Mouse (Mus musculus): ENCODE data around the gene Pipox. TPM values are rescaled to one million over a fixed set of nuclear protein-coding genes. Genes with fewer than 3 reads are reported as not detected.

The Pipox gene
- polyA plus RNA-seq, 1 experiment from 2014 or later, result 10.1 TPM

DNA sequence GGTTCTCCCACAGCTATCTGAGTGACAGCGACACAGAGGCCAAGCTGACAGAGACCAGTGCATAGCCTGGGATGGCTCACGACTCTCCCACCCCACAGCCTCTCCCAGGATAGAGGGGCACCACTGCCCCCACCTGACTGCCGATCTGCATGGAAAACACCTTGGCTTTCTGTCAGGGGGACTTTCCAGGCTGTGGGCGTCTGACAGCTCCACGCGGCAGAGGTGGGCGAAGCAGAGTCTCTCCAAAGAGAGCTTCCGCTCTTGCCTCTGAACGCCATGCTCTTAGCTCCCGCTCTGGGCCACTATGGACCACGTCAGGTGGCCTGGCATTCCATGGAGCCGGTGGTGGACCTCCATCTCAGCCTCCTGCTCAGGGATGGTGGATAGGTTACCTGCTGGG, 29.1 kb downstream of the Pipox start:
- H3K27ac ChIP-seq (ENCODE audit: low read depth, low read length), result peak overlapping the region; percentile 59; the same call in 1 of the 2 replicates
- ATAC-seq, result no peak
- H3K9me3 ChIP-seq (replicated peaks; ENCODE audit: control insufficient read depth, low read length), result no peaks in the 10 kb centered on the region
- peaks cover 19% of the 10 kb centered on the region for H3K36me3 ChIP-seq (ENCODE audit: control insufficient read depth, insufficient read depth, low read length)
- DNase-seq (ENCODE audit: low spot score), result no peak
- WGBS, result 62% methylated on average over 12 of the region's 12 CpGs
- no peaks in the 10 kb centered on the region for H3K27me3 ChIP-seq (replicated peaks; ENCODE audit: control insufficient read depth, insufficient read depth, low read length)
- no peak overlapping the region for H3K9ac ChIP-seq (ENCODE audit: low read length)
- peaks cover 58% of the 10 kb centered on the region for H3K4me1 ChIP-seq (ENCODE audit: control insufficient read depth, insufficient read depth, low read length)
- no peak overlapping the region for H3K4me2 ChIP-seq (ENCODE audit: low read length)
- no peak overlapping the region for H3K4me3 ChIP-seq (ENCODE audit: low read depth, low read length)

DNA sequence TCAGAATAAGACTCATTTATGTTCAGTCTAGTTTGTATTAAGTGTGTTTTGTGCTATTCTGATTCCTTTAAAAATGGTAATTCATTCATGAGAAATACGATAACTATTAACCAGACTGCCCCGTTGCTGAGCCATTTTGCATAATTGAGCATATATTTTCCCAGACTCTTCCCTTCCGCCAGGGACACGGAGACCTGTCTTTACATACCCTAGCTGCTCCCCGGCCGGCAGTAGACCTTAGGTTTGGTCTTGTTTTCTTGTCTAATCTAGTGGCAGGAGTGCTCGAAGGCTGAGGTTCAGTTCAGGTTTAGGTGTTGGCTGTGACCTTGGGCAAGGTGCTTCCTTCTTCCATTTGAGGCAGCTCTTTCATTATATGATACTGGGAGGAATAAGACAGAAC, 31.0 kb downstream of the Pipox start:
- Histone ChIP-seq H3K9me3 (replicated peaks; ENCODE audit: control insufficient read depth, low read length) (no peaks in the 10 kb centered on the region), H3K27ac (ENCODE audit: low read depth, low read length) (no peak overlapping the region), H3K9ac (ENCODE audit: low read length) (no peak overlapping the region), H3K4me3 (ENCODE audit: low read depth, low read length) (no peak overlapping the region), H3K4me2 (ENCODE audit: low read length) (no peak overlapping the region), H3K27me3 (replicated peaks; ENCODE audit: control insufficient read depth, insufficient read depth, low read length) (no peaks in the 10 kb centered on the region), H3K4me1 (ENCODE audit: control insufficient read depth, insufficient read depth, low read length) (peaks cover 60% of the 10 kb centered on the region), H3K36me3 (ENCODE audit: control insufficient read depth, insufficient read depth, low read length) (peaks cover 20% of the 10 kb centered on the region)
- DNase-seq (ENCODE audit: low spot score), result no peak
- no peak for ATAC-seq
- 71% methylated on average over 7 of the region's 7 CpGs for WGBS

DNA sequence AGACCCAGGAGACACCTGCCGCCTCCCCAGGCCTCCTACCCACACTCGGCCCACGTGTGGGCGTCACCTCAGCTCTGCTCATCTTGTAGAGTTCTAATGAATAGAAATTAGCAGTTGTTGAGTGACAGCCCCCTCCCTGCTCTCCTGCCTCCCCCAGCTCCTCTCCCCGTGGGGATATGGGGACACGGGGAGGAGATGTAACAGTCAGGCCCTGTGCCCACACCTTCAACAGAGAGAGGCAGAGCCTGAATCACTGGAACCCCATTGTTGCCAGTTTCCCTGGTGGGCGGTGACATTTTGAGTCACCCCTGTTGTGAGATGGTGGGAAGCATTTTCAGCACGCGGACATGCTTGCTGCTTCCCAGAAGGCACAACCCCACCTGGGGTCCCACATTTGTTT, 32.9 kb downstream of the Pipox start:
- Histone ChIP-seq H3K4me1 (ENCODE audit: control insufficient read depth, insufficient read depth, low read length) (peaks cover 48% of the 10 kb centered on the region), H3K9me3 (replicated peaks; ENCODE audit: control insufficient read depth, low read length) (no peaks in the 10 kb centered on the region), H3K27me3 (replicated peaks; ENCODE audit: control insufficient read depth, insufficient read depth, low read length) (no peaks in the 10 kb centered on the region), H3K4me3 (ENCODE audit: low read depth, low read length) (no peak overlapping the region), H3K27ac (ENCODE audit: low read depth, low read length) (no peak overlapping the region), H3K36me3 (ENCODE audit: control insufficient read depth, insufficient read depth, low read length) (peaks cover 26% of the 10 kb centered on the region), H3K9ac (ENCODE audit: low read length) (no peak overlapping the region), H3K4me2 (ENCODE audit: low read length) (no peak overlapping the region)
- DNase-seq (ENCODE audit: low spot score) (no peak), ATAC-seq (no peak)
- WGBS, result 60% methylated on average over 9 of the region's 9 CpGs

- Histone ChIP-seq H3K4me3 (ENCODE audit: low read depth, low read length) (no peak overlapping the region), H3K4me2 (ENCODE audit: low read length) (no peak overlapping the region), H3K9me3 (replicated peaks; ENCODE audit: control insufficient read depth, low read length) (no peaks in the 10 kb centered on the region), H3K27me3 (replicated peaks; ENCODE audit: control insufficient read depth, insufficient read depth, low read length) (no peaks in the 10 kb centered on the region), H3K36me3 (ENCODE audit: control insufficient read depth, insufficient read depth, low read length) (peaks cover 25% of the 10 kb centered on the region), H3K4me1 (ENCODE audit: control insufficient read depth, insufficient read depth, low read length) (peaks cover 38% of the 10 kb centered on the region), H3K27ac (ENCODE audit: low read depth, low read length) (peak overlapping the region; percentile 80), H3K9ac (ENCODE audit: low read length) (peak overlapping the region; percentile 32; the same call in 1 of the 2 replicates)
- ATAC-seq, result peak; percentile 35; the same call in 1 of the 2 replicates
- peak; percentile 71 for DNase-seq (ENCODE audit: low spot score)
- 10% methylated on average over 9 of the region's 9 CpGs for WGBS
These were observed 35.3 kb downstream of the Pipox start for GRCm38 (mm10) chr11:77858589-77858988.

GRCm38 (mm10) chr11:77857089-77857488, 36.8 kb downstream of the Pipox start:
- Histone ChIP-seq H3K4me3 (ENCODE audit: low read depth, low read length) (no peak overlapping the region), H3K27ac (ENCODE audit: low read depth, low read length) (0 out of 2 replicates have a peak overlapping the region, but pooled peaks have one; percentile 11), H3K4me1 (ENCODE audit: control insufficient read depth, insufficient read depth, low read length) (peaks cover 35% of the 10 kb centered on the region), H3K36me3 (ENCODE audit: control insufficient read depth, insufficient read depth, low read length) (peaks cover 37% of the 10 kb centered on the region), H3K27me3 (replicated peaks; ENCODE audit: control insufficient read depth, insufficient read depth, low read length) (no peaks in the 10 kb centered on the region), H3K9ac (ENCODE audit: low read length) (no peak overlapping the region), H3K9me3 (replicated peaks; ENCODE audit: control insufficient read depth, low read length) (no peaks in the 10 kb centered on the region), H3K4me2 (ENCODE audit: low read length) (no peak overlapping the region)
- 85% methylated on average over 6 of the region's 6 CpGs for WGBS
- no peak for DNase-seq (ENCODE audit: low spot score)
- no peak for ATAC-seq

DNA sequence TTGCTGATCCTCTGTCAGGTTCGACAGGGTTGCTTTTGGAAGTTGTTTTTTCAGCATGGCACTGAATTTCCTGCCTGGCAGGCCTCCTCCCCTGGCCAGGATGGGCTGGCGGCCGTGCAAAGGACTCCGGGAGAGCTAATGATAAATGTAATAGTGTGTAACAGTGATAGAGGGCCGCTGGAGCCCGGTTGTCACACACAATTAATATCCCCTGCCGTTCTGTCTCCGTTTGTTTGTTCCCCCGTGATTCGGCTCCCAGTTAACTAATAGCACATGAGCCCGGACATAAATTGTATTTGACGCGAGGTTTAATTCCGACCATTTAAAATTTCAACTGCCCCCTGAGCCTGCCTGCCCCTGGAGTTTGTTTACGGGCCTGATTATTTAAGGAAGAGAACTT, 38.5 kb downstream of the Pipox start:
- Histone ChIP-seq H3K36me3 (ENCODE audit: control insufficient read depth, insufficient read depth, low read length) (peaks cover 40% of the 10 kb centered on the region), H3K4me3 (ENCODE audit: low read depth, low read length) (no peak overlapping the region), H3K27me3 (replicated peaks; ENCODE audit: control insufficient read depth, insufficient read depth, low read length) (no peaks in the 10 kb centered on the region), H3K27ac (ENCODE audit: low read depth, low read length) (peak overlapping the region; percentile 65), H3K4me2 (ENCODE audit: low read length) (no peak overlapping the region), H3K4me1 (ENCODE audit: control insufficient read depth, insufficient read depth, low read length) (peaks cover 36% of the 10 kb centered on the region), H3K9me3 (replicated peaks; ENCODE audit: control insufficient read depth, low read length) (no peaks in the 10 kb centered on the region), H3K9ac (ENCODE audit: low read length) (peak overlapping the region; percentile 38; the same call in 1 of the 2 replicates)
- WGBS, result 48% methylated on average over 15 of the region's 15 CpGs
- no peak for DNase-seq (ENCODE audit: low spot score)
- no peak for ATAC-seq

- WGBS, result 65% methylated on average over 3 of the region's 3 CpGs
- peaks cover 39% of the 10 kb centered on the region for H3K36me3 ChIP-seq (ENCODE audit: control insufficient read depth, insufficient read depth, low read length)
These were observed 39.3 kb downstream of the Pipox start for GRCm38 (mm10) chr11:77854641-77855040.

DNA sequence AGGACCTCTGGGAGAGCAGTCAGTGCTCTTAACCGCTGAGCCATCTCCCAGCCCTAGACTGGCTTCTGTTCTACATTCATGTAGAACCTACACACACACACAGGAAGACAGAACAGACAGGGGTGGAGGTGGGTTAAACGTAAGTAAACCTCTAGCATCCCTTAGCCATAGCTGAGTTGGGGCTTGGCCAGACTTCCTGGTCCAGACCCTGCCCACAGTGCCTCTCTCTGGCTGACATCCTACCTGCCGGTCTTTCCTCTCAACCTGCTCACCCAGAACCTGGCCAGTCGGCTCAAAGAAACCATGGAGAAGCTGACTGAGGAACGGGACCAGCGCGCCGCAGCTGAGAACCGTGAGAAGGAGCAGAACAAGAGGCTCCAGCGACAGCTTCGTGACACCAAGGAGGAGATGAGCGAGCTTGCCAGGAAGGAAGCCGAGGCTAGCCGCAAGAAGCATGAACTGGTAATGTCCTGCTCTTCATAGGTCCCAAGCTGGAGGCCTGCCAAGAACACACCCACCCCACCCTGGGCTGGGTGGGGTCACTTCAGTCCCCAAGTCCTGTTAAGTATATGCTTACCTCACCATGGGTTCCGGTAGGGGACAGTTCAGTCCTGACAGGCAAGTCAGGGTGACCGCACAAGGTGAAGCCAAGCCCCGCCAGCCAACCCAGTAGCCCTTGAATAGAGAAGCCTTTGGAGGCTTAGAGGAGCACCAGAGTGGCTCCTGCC, 40.8 kb downstream of the Pipox start:
- no peaks in the 10 kb centered on the region for H3K27me3 ChIP-seq (replicated peaks; ENCODE audit: control insufficient read depth, insufficient read depth, low read length)
- H3K9me3 ChIP-seq (replicated peaks; ENCODE audit: control insufficient read depth, low read length), result no peaks in the 10 kb centered on the region
- ATAC-seq (no peak), DNase-seq (ENCODE audit: low spot score) (no peak)
- H3K4me1 ChIP-seq (ENCODE audit: control insufficient read depth, insufficient read depth, low read length), result peaks cover 40% of the 10 kb centered on the region
- peaks cover 46% of the 10 kb centered on the region for H3K36me3 ChIP-seq (ENCODE audit: control insufficient read depth, insufficient read depth, low read length)
- H3K27ac ChIP-seq (ENCODE audit: low read depth, low read length), result no peak overlapping the region
- H3K9ac ChIP-seq (ENCODE audit: low read length), result no peak overlapping the region
- H3K4me3 ChIP-seq (ENCODE audit: low read depth, low read length), result no peak overlapping the region
- 94% methylated on average over 17 of the region's 17 CpGs for WGBS
- H3K4me2 ChIP-seq (ENCODE audit: low read length), result no peak overlapping the region

More at GRCm38 (mm10) chr11:77854641-77855040, 39.3 kb downstream of the Pipox start:
- Histone ChIP-seq H3K4me2 (ENCODE audit: low read length) (no peak overlapping the region), H3K27me3 (replicated peaks; ENCODE audit: control insufficient read depth, insufficient read depth, low read length) (no peaks in the 10 kb centered on the region), H3K27ac (ENCODE audit: low read depth, low read length) (peak overlapping the region; percentile 65), H3K9ac (ENCODE audit: low read length) (no peak overlapping the region; the same call in 1 of the 2 replicates), H3K4me3 (ENCODE audit: low read depth, low read length) (no peak overlapping the region), H3K4me1 (ENCODE audit: control insufficient read depth, insufficient read depth, low read length) (peaks cover 39% of the 10 kb centered on the region), H3K9me3 (replicated peaks; ENCODE audit: control insufficient read depth, low read length) (no peaks in the 10 kb centered on the region)
- ATAC-seq (no peak), DNase-seq (ENCODE audit: low spot score) (no peak)

DNA sequence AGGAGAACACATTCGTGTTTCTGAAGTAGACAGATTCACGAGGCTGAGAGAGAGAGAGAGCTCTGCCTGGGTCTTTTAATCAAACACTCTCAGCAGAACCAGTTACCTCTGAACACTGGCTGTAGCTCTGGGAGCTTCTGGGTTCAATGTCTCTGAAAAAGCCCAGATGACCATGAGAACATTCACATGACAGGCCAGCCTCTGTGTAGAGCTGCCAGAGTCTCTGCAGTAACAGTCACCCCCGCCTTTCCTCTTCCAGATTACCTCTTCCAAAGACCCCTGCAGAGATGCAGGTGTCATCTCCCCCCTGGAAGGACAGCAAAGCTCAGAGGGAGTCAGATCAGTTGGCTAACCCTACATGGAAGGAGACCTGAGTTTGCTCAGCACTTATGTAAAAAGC, 41.7 kb downstream of the Pipox start:
- H3K4me2 ChIP-seq (ENCODE audit: low read length), result no peak overlapping the region
- H3K9me3 ChIP-seq (replicated peaks; ENCODE audit: control insufficient read depth, low read length), result no peaks in the 10 kb centered on the region
- no peak overlapping the region for H3K4me3 ChIP-seq (ENCODE audit: low read depth, low read length)
- no peaks in the 10 kb centered on the region for H3K27me3 ChIP-seq (replicated peaks; ENCODE audit: control insufficient read depth, insufficient read depth, low read length)
- WGBS, result 87% methylated on average over 3 of the region's 3 CpGs
- ATAC-seq, result no peak
- peaks cover 45% of the 10 kb centered on the region for H3K4me1 ChIP-seq (ENCODE audit: control insufficient read depth, insufficient read depth, low read length)
- H3K9ac ChIP-seq (ENCODE audit: low read length), result no peak overlapping the region
- H3K27ac ChIP-seq (ENCODE audit: low read depth, low read length), result peak overlapping the region; percentile 4; the same call in 1 of the 2 replicates
- DNase-seq (ENCODE audit: low spot score), result no peak
- H3K36me3 ChIP-seq (ENCODE audit: control insufficient read depth, insufficient read depth, low read length), result peaks cover 48% of the 10 kb centered on the region
